Mouse (Mus musculus) stomach, embryonic 15.5 days (tissue): ENCODE data around the gene Epb41l3. TPM values are rescaled to one million over a fixed set of nuclear protein-coding genes. Genes with fewer than 3 reads are reported as not detected.
"Not testable (repeated sequence)": the region's sequence is repeated elsewhere in the genome, so short reads cannot be mapped to it uniquely, and the experiment has no call there.

Source experiments
- ATAC-seq: fragments of 200-750 bp; cut with Nextera tagmentation; 2 replicates; pipeline ENCODE4 v1.8.0; 2017; ENCODE audit warnings: low read depth, moderate number of reproducible peaks, moderate TSS enrichment; ENCODE audit not compliant: insufficient read depth, low FRiP score
- H3K27ac ChIP-seq: fragments of 300-500 bp; sonication (generic); 2 replicates; pipeline ENCODE4 v1.5.1; 2015; ENCODE audit warnings: mild to moderate bottlenecking, inconsistent platforms
- H3K27me3 ChIP-seq: fragments of 300-500 bp; sonication (generic); replicated peaks from 2 replicates; pipeline ENCODE4 v1.6.1; 2015; ENCODE audit warnings: inconsistent platforms
- H3K36me3 ChIP-seq: fragments of 300-500 bp; sonication (generic); 2 replicates; pipeline ENCODE4 v1.6.1; 2015; ENCODE audit warnings: inconsistent platforms
- H3K4me1 ChIP-seq: fragments of 300-500 bp; sonication (generic); 2 replicates; pipeline ENCODE4 v1.6.1; 2015; ENCODE audit warnings: inconsistent platforms
- H3K4me2 ChIP-seq: fragments of 300-500 bp; sonication (generic); 2 replicates; pipeline ENCODE4 v1.6.1; 2015; ENCODE audit warnings: mild to moderate bottlenecking, inconsistent platforms
- H3K4me3 ChIP-seq: fragments of 300-500 bp; sonication (generic); replicated peaks from 2 replicates; pipeline ENCODE4 v1.5.1; 2015; ENCODE audit warnings: inconsistent platforms
- H3K9ac ChIP-seq: fragments of 300-500 bp; sonication (generic); 2 replicates; pipeline ENCODE4 v1.6.1; 2015; ENCODE audit warnings: inconsistent platforms
- H3K9me3 ChIP-seq: fragments of 300-500 bp; sonication (generic); 2 replicates; pipeline ENCODE4 v1.6.1; 2016; ENCODE audit warnings: inconsistent platforms
- WGBS: fragments of 180-500 bp; shearing (Covaris S2); methylation state at CpG from one replicate; pipeline ENCODE4 v1.1.7; 2015; 5-methylcytosine and 5-hydroxymethylcytosine counted together
- polyA plus RNA-seq: library from polyadenylated mRNA; unstranded; fragments of >200 nt; fragmentation: Nextera tagmentation; extraction: Ambion mirVana; gene quantifications from 2 replicates; pipeline ENCODE4 v1.2.1, GENCODE M21; 2015

The Epb41l3 gene
- polyA plus RNA-seq, 1 experiment from 2014 or later: 57.2 TPM

DNA sequence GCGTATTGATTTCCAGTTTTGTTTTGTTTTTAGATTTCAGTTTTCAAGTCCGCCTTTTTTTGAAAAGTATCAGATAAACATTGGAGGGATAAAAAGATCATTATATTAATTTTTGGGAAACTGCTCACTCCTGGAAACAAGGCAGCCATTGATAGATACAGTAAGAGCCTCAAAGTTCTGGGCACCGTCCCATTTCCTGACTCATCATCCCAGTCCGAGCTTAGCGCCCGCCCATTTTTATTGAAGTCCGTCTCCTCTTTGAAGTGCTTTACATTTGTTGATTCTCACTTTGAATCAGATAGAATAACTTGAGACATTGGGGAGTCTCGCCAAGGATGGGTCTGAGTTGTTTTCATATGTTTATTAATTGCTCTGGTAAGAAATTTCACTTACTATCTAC lies 43.7 kb downstream of the Epb41l3 start:
- no peak overlapping the region for H3K4me3 ChIP-seq
- H3K36me3 ChIP-seq: no peaks in the 10 kb centered on the region
- ATAC-seq: no peak
- WGBS: 79% methylated on average over 8 of the region's 8 CpGs
- H3K27me3 ChIP-seq: no peaks in the 10 kb centered on the region
- H3K27ac ChIP-seq: no peak overlapping the region
- no peak overlapping the region for H3K4me2 ChIP-seq
- H3K4me1 ChIP-seq: peaks cover 8% of the 10 kb centered on the region; the same call in 1 of the 2 replicates
- no peaks in the 10 kb centered on the region for H3K9me3 ChIP-seq
- H3K9ac ChIP-seq: no peak overlapping the region

DNA sequence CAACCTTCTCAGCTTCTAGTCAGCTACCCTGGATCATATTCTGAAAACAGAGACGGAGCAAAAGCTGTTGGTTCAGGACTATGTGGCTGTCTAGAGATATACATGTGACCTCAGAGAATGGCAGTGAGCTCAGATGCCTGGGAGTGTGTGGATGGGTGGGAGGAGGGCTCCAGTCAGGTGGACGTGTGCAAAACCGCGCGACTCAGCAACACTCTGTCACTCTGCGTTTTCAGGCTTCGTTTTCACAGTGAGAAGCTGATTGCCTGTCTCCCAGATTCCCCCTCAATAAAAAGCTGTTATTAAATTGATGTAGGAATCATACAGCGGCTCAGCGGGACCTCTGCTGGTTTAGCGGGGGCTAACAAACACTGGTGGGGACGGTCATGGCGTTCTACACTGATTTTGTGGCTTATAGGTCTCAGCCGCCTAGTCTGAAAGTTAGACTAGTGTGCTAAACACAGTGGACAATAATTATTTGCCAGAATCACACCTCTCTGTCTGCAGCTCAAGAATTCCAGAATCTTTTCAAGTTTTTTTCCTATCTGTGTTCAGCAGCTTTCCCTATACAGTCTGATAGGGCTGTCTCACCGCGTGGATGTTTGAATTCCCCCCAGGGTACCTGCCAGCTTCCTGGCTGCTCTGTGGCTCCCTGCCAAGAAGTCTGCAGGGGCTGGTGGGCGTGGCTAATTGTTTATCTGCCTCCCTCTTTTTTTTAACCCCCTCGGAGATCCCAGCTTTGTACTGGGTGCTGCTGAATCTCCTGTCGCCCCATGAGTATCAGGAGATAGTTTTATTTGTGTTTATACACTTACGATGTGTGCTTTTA lies 45.3 kb downstream of the Epb41l3 start:
- WGBS: 6% methylated on average over 19 of the region's 19 CpGs
- H3K36me3 ChIP-seq: no peaks in the 10 kb centered on the region
- peak overlapping the region; percentile 20; the same call in 1 of the 2 replicates for H3K4me3 ChIP-seq
- no peaks in the 10 kb centered on the region for H3K9me3 ChIP-seq
- no peak overlapping the region for H3K27ac ChIP-seq
- peaks cover 8% of the 10 kb centered on the region; the same call in 1 of the 2 replicates for H3K4me1 ChIP-seq
- H3K27me3 ChIP-seq: no peaks in the 10 kb centered on the region
- H3K4me2 ChIP-seq: peak overlapping the region; percentile 44
- H3K9ac ChIP-seq: no peak overlapping the region
- peak; percentile 77 for ATAC-seq

DNA sequence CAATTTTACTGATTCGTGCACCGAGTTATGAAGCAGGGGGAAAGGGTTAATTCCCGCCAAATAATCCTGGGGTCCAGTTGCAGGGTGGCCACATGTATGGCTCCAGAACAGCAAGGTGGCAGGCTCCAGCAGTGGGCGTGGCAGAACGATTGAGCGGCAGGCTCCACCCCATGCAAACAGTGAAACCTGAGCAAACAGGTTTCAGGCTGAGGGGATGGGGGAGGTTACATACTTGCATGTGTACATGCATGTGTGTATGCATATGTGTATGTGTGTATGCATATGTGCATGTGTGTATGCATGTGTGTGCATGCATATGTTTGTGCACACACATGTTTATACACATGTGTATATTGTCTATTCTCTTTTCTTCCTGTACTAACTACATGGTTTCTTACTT lies 46.9 kb downstream of the Epb41l3 start:
- H3K4me2 ChIP-seq: peak overlapping the region; percentile 24
- not testable (repeated sequence) for H3K27me3 ChIP-seq, H3K27ac ChIP-seq, H3K36me3 ChIP-seq, H3K9me3 ChIP-seq, H3K9ac ChIP-seq, H3K4me1 ChIP-seq, H3K4me3 ChIP-seq
- peak; percentile 64; the same call in 1 of the 2 replicates for ATAC-seq
- WGBS: 11% methylated on average over 6 of the region's 6 CpGs

GRCm38 (mm10) chr17:69127436-69127835 lies 52.0 kb downstream of the Epb41l3 start:
- H3K4me1 ChIP-seq: no peaks in the 10 kb centered on the region
- no peaks in the 10 kb centered on the region for H3K36me3 ChIP-seq
- WGBS: 69% methylated on average over 7 of the region's 7 CpGs
- H3K9ac ChIP-seq: no peak overlapping the region
- ATAC-seq: no peak
- H3K9me3 ChIP-seq: no peaks in the 10 kb centered on the region
- no peak overlapping the region for H3K4me2 ChIP-seq
- H3K4me3 ChIP-seq: no peak overlapping the region
- no peaks in the 10 kb centered on the region for H3K27me3 ChIP-seq
- no peak overlapping the region for H3K27ac ChIP-seq

- Histone ChIP-seq H3K4me2 (no peak overlapping the region), H3K9ac (no peak overlapping the region), H3K9me3 (no peaks in the 10 kb centered on the region), H3K4me1 (no peaks in the 10 kb centered on the region), H3K27ac (no peak overlapping the region), H3K36me3 (no peaks in the 10 kb centered on the region), H3K27me3 (no peaks in the 10 kb centered on the region), H3K4me3 (no peak overlapping the region)
- WGBS: 47% methylated on average over 5 of the region's 5 CpGs
- no peak for ATAC-seq
These were observed 52.5 kb downstream of the Epb41l3 start for GRCm38 (mm10) chr17:69127981-69128380.

DNA sequence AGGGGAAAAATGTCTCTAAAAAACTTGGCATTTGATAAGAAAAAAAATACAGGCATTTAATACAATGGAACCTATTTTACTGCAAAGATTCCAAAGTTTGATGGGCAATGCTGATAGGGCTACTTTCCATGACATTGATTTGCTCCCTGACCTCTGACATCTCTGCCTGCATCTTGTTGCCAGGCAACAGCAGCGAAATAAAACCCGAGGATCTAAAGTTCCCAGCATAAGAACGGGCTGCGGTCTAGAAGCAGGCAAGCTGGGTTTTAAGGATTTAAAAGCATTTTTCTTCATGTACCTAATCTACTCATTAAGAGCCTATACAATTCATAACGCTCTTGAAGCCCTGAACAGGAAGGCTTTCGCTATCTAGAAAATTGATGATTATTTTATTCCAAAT lies 54.0 kb downstream of the Epb41l3 start:
- Histone ChIP-seq H3K9ac (no peak overlapping the region), H3K27me3 (no peaks in the 10 kb centered on the region), H3K36me3 (no peaks in the 10 kb centered on the region), H3K27ac (no peak overlapping the region), H3K4me3 (no peak overlapping the region), H3K4me1 (no peaks in the 10 kb centered on the region), H3K4me2 (no peak overlapping the region), H3K9me3 (no peaks in the 10 kb centered on the region)
- WGBS: 31% methylated on average over 6 of the region's 6 CpGs
- no peak for ATAC-seq

- Histone ChIP-seq H3K4me2 (no peak overlapping the region), H3K27me3 (no peaks in the 10 kb centered on the region), H3K9ac (no peak overlapping the region), H3K9me3 (no peaks in the 10 kb centered on the region), H3K4me3 (no peak overlapping the region), H3K27ac (no peak overlapping the region), H3K36me3 (no peaks in the 10 kb centered on the region), H3K4me1 (no peaks in the 10 kb centered on the region)
- no peak for ATAC-seq
- 78% methylated on average over 3 of the region's 3 CpGs for WGBS
These were observed 67.5 kb downstream of the Epb41l3 start for GRCm38 (mm10) chr17:69143017-69143416.

- H3K27ac ChIP-seq: no peak overlapping the region
- ATAC-seq: no peak
- H3K9me3 ChIP-seq: no peaks in the 10 kb centered on the region
- H3K4me2 ChIP-seq: no peak overlapping the region
- no peak overlapping the region for H3K4me3 ChIP-seq
- no peaks in the 10 kb centered on the region for H3K4me1 ChIP-seq
- H3K9ac ChIP-seq: no peak overlapping the region
- no peaks in the 10 kb centered on the region for H3K27me3 ChIP-seq
- no peaks in the 10 kb centered on the region for H3K36me3 ChIP-seq
These were observed 75.3 kb downstream of the Epb41l3 start for GRCm38 (mm10) chr17:69150826-69151225.

DNA sequence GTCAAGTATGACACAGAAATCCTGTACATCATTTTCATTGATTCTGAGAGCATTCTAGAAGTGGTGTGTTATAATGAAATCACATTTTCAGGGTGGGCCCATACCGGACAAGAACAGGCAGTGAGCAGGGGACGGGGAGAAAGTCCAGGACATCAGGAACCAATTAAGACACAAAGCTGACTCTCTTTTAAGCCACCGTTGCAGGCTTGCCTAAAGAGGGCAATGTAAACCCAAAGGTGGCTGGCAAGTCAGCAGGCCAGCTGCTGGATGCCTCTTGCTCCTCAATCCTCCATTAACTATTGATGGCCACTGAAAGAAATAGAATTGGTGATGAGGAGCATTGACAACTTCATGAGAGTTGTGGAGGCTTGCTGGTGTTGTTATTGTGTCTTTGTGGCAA lies 75.8 kb downstream of the Epb41l3 start:
- ATAC-seq: no peak

DNA sequence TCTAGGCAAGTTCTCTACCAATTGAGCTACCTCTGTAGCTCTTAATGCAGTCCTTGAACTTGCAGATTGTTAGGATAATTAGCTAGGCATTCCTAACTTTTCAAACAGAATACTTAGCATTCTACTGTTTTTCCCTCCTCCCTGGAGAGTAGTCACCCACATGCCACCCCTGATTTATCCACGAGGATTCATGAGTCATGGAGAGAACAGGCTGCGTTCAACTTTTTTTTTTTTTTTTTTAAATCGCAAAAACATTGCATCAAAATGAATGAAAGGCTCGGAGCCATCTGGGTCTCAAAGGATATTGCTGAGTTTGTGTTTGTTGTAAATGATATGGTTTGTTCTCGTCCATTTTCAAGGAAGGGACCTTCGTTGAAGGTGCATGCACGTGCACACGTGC lies 79.6 kb downstream of the Epb41l3 start:
- Histone ChIP-seq H3K9me3 (no peaks in the 10 kb centered on the region), H3K27ac (no peak overlapping the region), H3K9ac (no peak overlapping the region), H3K36me3 (no peaks in the 10 kb centered on the region), H3K4me3 (no peak overlapping the region), H3K4me2 (no peak overlapping the region), H3K4me1 (no peaks in the 10 kb centered on the region), H3K27me3 (no peaks in the 10 kb centered on the region)
- 74% methylated on average over 8 of the region's 8 CpGs for WGBS
- no peak for ATAC-seq

More for the DNA sequence above, 75.8 kb downstream of the Epb41l3 start:
- 41% methylated on average over 3 of the region's 3 CpGs for WGBS
- Histone ChIP-seq H3K9ac (no peak overlapping the region), H3K27ac (no peak overlapping the region), H3K4me1 (no peaks in the 10 kb centered on the region), H3K9me3 (no peaks in the 10 kb centered on the region), H3K27me3 (no peaks in the 10 kb centered on the region), H3K4me2 (no peak overlapping the region), H3K36me3 (no peaks in the 10 kb centered on the region), H3K4me3 (no peak overlapping the region)

DNA sequence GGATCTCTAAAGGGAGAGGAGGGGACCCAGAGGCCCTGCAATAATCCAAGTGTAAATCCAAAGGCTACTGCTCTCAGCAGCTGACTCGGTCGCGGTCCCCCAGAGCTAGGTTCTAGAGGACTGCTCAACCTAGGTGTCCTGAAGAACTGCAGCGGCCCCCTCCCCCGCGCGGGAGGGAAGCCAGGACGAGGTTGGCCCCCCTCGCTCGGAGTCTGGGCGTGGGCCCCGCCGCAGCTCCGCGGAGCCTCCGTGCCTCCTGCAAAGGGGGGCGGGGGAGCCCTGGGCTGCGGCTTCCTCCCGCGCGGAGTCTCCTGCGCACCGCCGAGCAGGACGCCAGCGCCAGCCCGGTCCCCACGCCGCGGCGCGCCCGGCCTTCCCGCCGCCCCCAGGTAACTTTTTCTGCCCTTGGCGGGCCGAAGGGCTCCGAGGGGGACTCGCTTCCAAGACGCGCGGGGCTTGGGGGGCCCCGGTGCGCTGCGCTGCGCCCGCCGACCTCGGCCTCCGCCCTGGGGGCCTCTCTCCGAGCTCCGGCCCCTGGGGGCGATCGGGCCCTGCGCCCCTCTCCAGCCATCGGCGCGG lies 81.1 kb downstream of the Epb41l3 start:
- no peaks in the 10 kb centered on the region for H3K27me3 ChIP-seq
- H3K27ac ChIP-seq: peak overlapping the region; percentile 51; the same call in 1 of the 2 replicates
- no peaks in the 10 kb centered on the region for H3K9me3 ChIP-seq
- H3K4me1 ChIP-seq: no peaks in the 10 kb centered on the region
- peak; percentile 63 for ATAC-seq
- H3K4me2 ChIP-seq: peak overlapping the region; percentile 93
- WGBS: under 1% methylated on average over 45 of the region's 58 CpGs
- H3K9ac ChIP-seq: peak overlapping the region; percentile 73
- H3K36me3 ChIP-seq: no peaks in the 10 kb centered on the region
- peak overlapping the region; percentile 87 for H3K4me3 ChIP-seq

- H3K36me3 ChIP-seq: no peaks in the 10 kb centered on the region
- no peaks in the 10 kb centered on the region for H3K27me3 ChIP-seq
- peak overlapping the region; percentile 87 for H3K4me3 ChIP-seq
- H3K4me1 ChIP-seq: no peaks in the 10 kb centered on the region
- no peaks in the 10 kb centered on the region for H3K9me3 ChIP-seq
- H3K9ac ChIP-seq: peak overlapping the region; percentile 73
- under 1% methylated on average over 62 of the region's 66 CpGs for WGBS
- ATAC-seq: peak; percentile 67
- peak overlapping the region; percentile 51; the same call in 1 of the 2 replicates for H3K27ac ChIP-seq
- peak overlapping the region; percentile 93 for H3K4me2 ChIP-seq
These were observed 81.8 kb downstream of the Epb41l3 start for GRCm38 (mm10) chr17:69157101-69157808.
